Mouse (Mus musculus) ES-Bruce4 (cell line): Measurements from ENCODE around the gene Cebpz. TPM values are rescaled to one million over a fixed set of nuclear protein-coding genes. Genes with fewer than 3 reads are reported as not detected.

Experiments used
- H3K27ac ChIP-seq: 2 replicates; pipeline ENCODE4 v1.5.1; 2012; ENCODE audit warnings: low read length, inconsistent platforms; ENCODE audit not compliant: insufficient read depth
- H3K27me3 ChIP-seq: 2 replicates; pipeline ENCODE4 v1.6.1; 2012; ENCODE audit warnings: mild to moderate bottlenecking, low read length, inconsistent platforms; ENCODE audit not compliant: control insufficient read depth, poor library complexity, insufficient read depth, severe bottlenecking
- H3K36me3 ChIP-seq: 2 replicates; pipeline ENCODE4 v1.6.1; 2012; ENCODE audit warnings: inconsistent platforms, mild to moderate bottlenecking, low read length, moderate library complexity; ENCODE audit not compliant: control insufficient read depth, poor library complexity, insufficient read depth, severe bottlenecking
- H3K4me1 ChIP-seq: one replicate; pipeline ENCODE4 v1.8.1; 2011; ENCODE audit warnings: low read length; ENCODE audit not compliant: control insufficient read depth, insufficient read depth
- H3K4me3 ChIP-seq: 2 replicates; pipeline ENCODE4 v1.5.1; 2011; ENCODE audit warnings: low read depth, mild to moderate bottlenecking, low read length
- H3K9ac ChIP-seq: 2 replicates; pipeline ENCODE4 v1.6.1; 2012; ENCODE audit warnings: low read depth, mild to moderate bottlenecking, inconsistent platforms; ENCODE audit not compliant: poor library complexity, severe bottlenecking
- H3K9me3 ChIP-seq: replicated peaks from 2 replicates; pipeline ENCODE4 v1.6.1; 2012; ENCODE audit warnings: mild to moderate bottlenecking, low read length, inconsistent platforms; ENCODE audit not compliant: control insufficient read depth, poor library complexity, insufficient read depth, severe bottlenecking
- CTCF ChIP-seq: IDR thresholded peaks from one replicate; pipeline ENCODE4 v1.8.1; 2011; ENCODE audit warnings: low read depth, low read length
- EP300 ChIP-seq: IDR thresholded peaks from 2 replicates; pipeline ENCODE4 v1.6.1; 2011; ENCODE audit warnings: low read depth, low read length; ENCODE audit not compliant: insufficient read depth
- POLR2A ChIP-seq: IDR thresholded peaks from one replicate; pipeline ENCODE4 v1.8.1; 2011; ENCODE audit warnings: low read length; ENCODE audit not compliant: insufficient read depth
- polyA plus RNA-seq: library from polyadenylated mRNA; stranded (reverse); fragments of >200 nt; gene quantifications from 2 replicates; pipeline ENCODE4 v1.2.4, GENCODE M21; 2011; ENCODE audit warnings: low read depth; ENCODE audit not compliant: missing spikeins, insufficient read depth, insufficient read length

Gene Cebpz
- polyA plus RNA-seq, 1 experiment, result 124 TPM

- Histone ChIP-seq H3K4me3 (peak overlapping the region; percentile 53), H3K4me1 (no peaks in the 10 kb centered on the region), H3K27ac (peak overlapping the region; percentile 98), H3K9me3 (no peaks in the 10 kb centered on the region), H3K27me3 (no peaks in the 10 kb centered on the region), H3K9ac (peak overlapping the region; percentile 93), H3K36me3 (peaks cover 7% of the 10 kb centered on the region; the same call in 1 of the 2 replicates)
- TF ChIP-seq POLR2A (no peak), EP300 (peak; percentile 95)
Measured at GRCm38 (mm10) chr17:78913921-78914320, 22.9 kb downstream of the Cebpz start.

DNA sequence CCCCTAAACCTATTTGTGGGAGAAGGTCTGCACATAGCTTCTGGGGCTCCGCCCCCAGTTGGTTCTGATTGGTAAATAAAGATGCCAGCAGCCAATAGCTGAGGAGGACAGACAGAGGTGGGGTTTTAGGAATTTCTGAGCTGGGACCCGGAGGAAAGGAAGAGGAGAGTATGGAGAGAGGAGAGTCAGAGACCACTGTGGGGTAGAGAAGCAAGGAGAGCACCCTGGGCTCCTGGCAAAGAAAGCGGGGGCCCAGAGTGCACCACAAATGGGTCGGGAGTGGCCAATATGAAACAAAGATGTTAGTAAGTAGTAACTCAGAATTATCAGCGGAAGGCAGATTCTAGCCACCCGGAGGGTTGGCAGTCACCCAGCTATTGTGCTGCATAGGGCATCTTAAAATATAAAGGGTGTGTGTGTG lies 24.0 kb downstream of the Cebpz start:
- H3K27ac ChIP-seq, result peak overlapping the region; percentile 98
- no peak for TF ChIP-seq EP300
- no peak for TF ChIP-seq CTCF
- peak; percentile 78 for TF ChIP-seq POLR2A
- no peaks in the 10 kb centered on the region for H3K9me3 ChIP-seq
- peak overlapping the region; percentile 100 for H3K4me3 ChIP-seq
- no peaks in the 10 kb centered on the region for H3K27me3 ChIP-seq
- H3K4me1 ChIP-seq, result no peaks in the 10 kb centered on the region
- peak overlapping the region; percentile 93 for H3K9ac ChIP-seq
- no peaks in the 10 kb centered on the region for H3K36me3 ChIP-seq

DNA sequence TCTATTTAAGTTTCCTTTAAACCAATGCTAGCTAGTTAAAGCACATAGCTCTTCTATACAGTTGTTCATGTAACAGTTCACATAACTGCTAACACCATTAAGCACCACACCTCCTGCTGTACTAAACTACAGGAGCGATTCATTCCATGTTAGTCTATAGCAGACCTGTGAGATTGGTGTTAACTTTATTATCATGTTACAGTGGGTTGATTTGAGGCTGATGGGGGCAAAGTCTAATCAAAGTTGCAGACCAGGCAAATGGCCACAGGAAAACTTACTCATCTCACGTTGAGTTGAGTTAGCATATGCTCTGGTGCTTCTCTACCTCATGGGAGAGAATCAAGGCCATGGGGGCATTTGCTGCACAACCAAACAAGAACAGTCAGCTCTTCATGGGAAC lies 27.5 kb downstream of the Cebpz start:
- no peak for TF ChIP-seq EP300
- no peak for TF ChIP-seq CTCF
- no peak for TF ChIP-seq POLR2A
- Histone ChIP-seq H3K27ac (no peak overlapping the region), H3K9ac (no peak overlapping the region)

GRCm38 (mm10) chr17:78906892-78907291 lies 30.0 kb downstream of the Cebpz start, which contains the start of gene Sult6b1:
Sult6b1 (minus strand) TSS chr17:78906992.
- no peak for TF ChIP-seq EP300
- TF ChIP-seq CTCF, result no peak
- no peak for TF ChIP-seq POLR2A
- no peaks in the 10 kb centered on the region for H3K36me3 ChIP-seq
- no peaks in the 10 kb centered on the region for H3K27me3 ChIP-seq
- no peak within 1 kb of the TSS for H3K9ac ChIP-seq
- H3K27ac ChIP-seq, result no peak within 1 kb of the TSS
- peaks cover 1% of the 10 kb centered on the region for H3K4me1 ChIP-seq
- H3K9me3 ChIP-seq, result no peaks in the 10 kb centered on the region
- no peak within 1 kb of the TSS for H3K4me3 ChIP-seq

More for the DNA sequence above, 27.5 kb downstream of the Cebpz start:
- Histone ChIP-seq H3K27me3 (no peaks in the 10 kb centered on the region), H3K4me3 (no peak overlapping the region), H3K9me3 (no peaks in the 10 kb centered on the region), H3K4me1 (no peaks in the 10 kb centered on the region), H3K36me3 (no peaks in the 10 kb centered on the region)

GRCm38 (mm10) chr17:78903158-78903557 lies 33.7 kb downstream of the Cebpz start:
- H3K4me3 ChIP-seq, result no peak overlapping the region
- no peaks in the 10 kb centered on the region for H3K9me3 ChIP-seq
- no peak overlapping the region for H3K9ac ChIP-seq
- H3K4me1 ChIP-seq, result peaks cover 1% of the 10 kb centered on the region
- TF ChIP-seq EP300 (no peak), POLR2A (no peak), CTCF (no peak)
- no peaks in the 10 kb centered on the region for H3K27me3 ChIP-seq
- H3K36me3 ChIP-seq, result no peaks in the 10 kb centered on the region
- no peak overlapping the region for H3K27ac ChIP-seq

GRCm38 (mm10) chr17:78895394-78895793 lies 41.5 kb downstream of the Cebpz start:
- Histone ChIP-seq H3K9me3 (no peaks in the 10 kb centered on the region), H3K27ac (no peak overlapping the region), H3K27me3 (no peaks in the 10 kb centered on the region), H3K4me3 (peak overlapping the region; percentile 93), H3K9ac (peak overlapping the region; percentile 73), H3K4me1 (no peaks in the 10 kb centered on the region), H3K36me3 (no peaks in the 10 kb centered on the region)
- TF ChIP-seq EP300 (no peak), POLR2A (no peak), CTCF (peak; percentile 42)
